Mouse (Mus musculus) activated CD4-positive, CD25-positive, alpha-beta regulatory T cell, adult 9 weeks (primary cell): ENCODE results near the gene Prg4. TPM values are rescaled to one million over a fixed set of nuclear protein-coding genes. Genes with fewer than 3 reads are reported as not detected.

Experiments
- polyA plus RNA-seq: library from polyadenylated mRNA; unstranded; fragments of 100-300 nt; shearing (Covaris generic); gene quantifications from one replicate; pipeline ENCODE4 v1.2.1, GENCODE M21; 2017

The Prg4 gene
- 32.9 TPM for polyA plus RNA-seq

DNA sequence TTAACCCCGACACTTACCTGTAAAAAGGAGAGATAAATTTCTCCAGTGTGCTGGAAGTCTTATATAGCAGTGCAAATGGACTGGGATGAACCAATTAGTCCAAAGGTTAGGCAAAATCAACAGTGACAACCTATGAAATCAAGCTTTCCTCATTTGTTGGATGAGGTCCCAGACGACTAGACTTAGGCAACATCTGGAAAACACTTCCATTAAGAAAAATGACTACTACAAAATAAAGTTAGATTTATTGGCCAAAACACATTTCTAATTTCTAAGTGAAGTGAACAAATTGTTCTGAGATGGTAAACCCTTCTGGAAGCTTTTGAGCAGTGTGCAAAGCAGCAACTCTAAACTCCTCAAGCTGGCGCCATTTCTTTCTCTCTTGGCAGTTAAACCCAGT, at the start of gene Prg4:
TSS of gene Prg4 (minus strand) at position 34 of the 400 bp plus-strand sequence.

Other genes with a start within 250 kb of the Prg4 start
- not detected for gene Pdc, start 146.7 kb downstream of the Prg4 start, polyA plus RNA-seq
- gene Tpr, start 73.3 kb downstream of the Prg4 start, polyA plus RNA-seq = 181 TPM
- 31.8 TPM for gene Odr4, start 73.1 kb downstream of the Prg4 start, polyA plus RNA-seq